Mouse (Mus musculus): ENCODE measurements around the gene Kng2. TPM values are rescaled to one million over a fixed set of nuclear protein-coding genes. Genes with fewer than 3 reads are reported as not detected.
"Not testable (repeated sequence)": the region's sequence is repeated elsewhere in the genome, so short reads cannot be mapped to it uniquely, and the experiment has no call there.

Gene Kng2
- total and polyA plus RNA-seq, 3 experiments: not detected

- TF ChIP-seq POLR2AphosphoS5 (IDR thresholded peaks at IDR 0.05; ENCODE audit: insufficient replicate concordance, low read depth, low read length) (no peak), TAL1 (conservative IDR thresholded peaks at IDR 0.05; ENCODE audit: low read depth, low read length) (no peak), GATA1 (IDR thresholded peaks at IDR 0.05; ENCODE audit: borderline replicate concordance, low read length) (no peak), GATA2 (IDR thresholded peaks at IDR 0.05; ENCODE audit: borderline replicate concordance, low read depth, low read length) (no peak), CTCF (IDR thresholded peaks at IDR 0.05; ENCODE audit: low read depth, low read length) (no peak)
- H3K27me3 ChIP-seq (ENCODE audit: insufficient read depth, low read length): no peaks in the 10 kb centered on the region; the same call in 1 of the 2 replicates
Observed at GRCm38 (mm10) chr16:23039281-23039680, 10.0 kb upstream of the Kng2 start.

GRCm38 (mm10) chr16:23037744-23038143 is 8.5 kb upstream of the Kng2 start:
- H3K36me3 ChIP-seq (replicated peaks): no peaks in the 10 kb centered on the region
- no peaks in the 10 kb centered on the region for H3K9me3 ChIP-seq (replicated peaks)
- DNase-seq (ENCODE audit: low spot score): no peak
- no peaks in the 10 kb centered on the region; the same call in 1 of the 2 replicates for H3K27me3 ChIP-seq (ENCODE audit: insufficient read depth, low read length)
- no peak overlapping the region for H3K4me3 ChIP-seq (ENCODE audit: low read depth, low read length)
- ATAC-seq (ENCODE audit: extremely low read depth, insufficient number of reproducible peaks, low FRiP score, poor library complexity, severe bottlenecking): no peak
- no peak for TF ChIP-seq TAL1 (conservative IDR thresholded peaks at IDR 0.05; ENCODE audit: low read depth, low read length)
- TF ChIP-seq GATA2 (IDR thresholded peaks at IDR 0.05; ENCODE audit: borderline replicate concordance, low read depth, low read length): no peak
- TF ChIP-seq CTCF (IDR thresholded peaks at IDR 0.05; ENCODE audit: low read depth, low read length): no peak
- no peak for TF ChIP-seq POLR2AphosphoS5 (IDR thresholded peaks at IDR 0.05; ENCODE audit: insufficient replicate concordance, low read depth, low read length)
- TF ChIP-seq GATA1 (IDR thresholded peaks at IDR 0.05; ENCODE audit: borderline replicate concordance, low read length): no peak
- H3K4me1 ChIP-seq (ENCODE audit: insufficient read depth, low read depth, low read length): no peaks in the 10 kb centered on the region

More at GRCm38 (mm10) chr16:23039281-23039680, 10.0 kb upstream of the Kng2 start:
- H3K9me3 ChIP-seq (replicated peaks): no peaks in the 10 kb centered on the region
- DNase-seq (ENCODE audit: low spot score): no peak
- ATAC-seq (ENCODE audit: extremely low read depth, insufficient number of reproducible peaks, low FRiP score, poor library complexity, severe bottlenecking): no peak
- no peaks in the 10 kb centered on the region for H3K4me1 ChIP-seq (ENCODE audit: insufficient read depth, low read depth, low read length)
- H3K36me3 ChIP-seq (replicated peaks): no peaks in the 10 kb centered on the region
- no peak overlapping the region for H3K4me3 ChIP-seq (ENCODE audit: low read depth, low read length)

- TF ChIP-seq GATA2 (IDR thresholded peaks at IDR 0.05; ENCODE audit: borderline replicate concordance, low read depth, low read length) (no peak), TAL1 (conservative IDR thresholded peaks at IDR 0.05; ENCODE audit: low read depth, low read length) (no peak)
- DNase-seq (ENCODE audit: low spot score) (no peak), ATAC-seq (ENCODE audit: extremely low read depth, insufficient number of reproducible peaks, low FRiP score, poor library complexity, severe bottlenecking) (no peak)
- no peaks in the 10 kb centered on the region for H3K4me1 ChIP-seq (ENCODE audit: insufficient read depth, low read depth, low read length)
- no peaks in the 10 kb centered on the region; the same call in 1 of the 2 replicates for H3K27me3 ChIP-seq (ENCODE audit: insufficient read depth, low read length)
- H3K4me3 ChIP-seq (ENCODE audit: low read depth, low read length): no peak overlapping the region
- H3K36me3 ChIP-seq (replicated peaks): no peaks in the 10 kb centered on the region
- no peaks in the 10 kb centered on the region for H3K9me3 ChIP-seq (replicated peaks)
Observed at GRCm38 (mm10) chr16:23033673-23034072, 4.4 kb upstream of the Kng2 start.

- Histone ChIP-seq H3K4me1 (ENCODE audit: insufficient read depth, low read depth, low read length) (no peaks in the 10 kb centered on the region), H3K27me3 (ENCODE audit: insufficient read depth, low read length) (peaks cover 2% of the 10 kb centered on the region; the same call in 1 of the 2 replicates), H3K36me3 (replicated peaks) (no peaks in the 10 kb centered on the region), H3K4me3 (ENCODE audit: low read depth, low read length) (no peak overlapping the region), H3K9me3 (replicated peaks) (no peaks in the 10 kb centered on the region)
- no peak for ATAC-seq (ENCODE audit: extremely low read depth, insufficient number of reproducible peaks, low FRiP score, poor library complexity, severe bottlenecking)
- no peak for DNase-seq (ENCODE audit: low spot score)
- TF ChIP-seq TAL1 (conservative IDR thresholded peaks at IDR 0.05; ENCODE audit: low read depth, low read length) (no peak), POLR2AphosphoS5 (IDR thresholded peaks at IDR 0.05; ENCODE audit: insufficient replicate concordance, low read depth, low read length) (no peak), GATA1 (IDR thresholded peaks at IDR 0.05; ENCODE audit: borderline replicate concordance, low read length) (no peak), GATA2 (IDR thresholded peaks at IDR 0.05; ENCODE audit: borderline replicate concordance, low read depth, low read length) (no peak), CTCF (IDR thresholded peaks at IDR 0.05; ENCODE audit: low read depth, low read length) (no peak)
Observed at GRCm38 (mm10) chr16:23030673-23031435, 1.6 kb upstream of the Kng2 start.

- H3K4me3 ChIP-seq (ENCODE audit: low read depth, low read length); H3K27me3 ChIP-seq (ENCODE audit: insufficient read depth, low read length); ATAC-seq (ENCODE audit: extremely low read depth, insufficient number of reproducible peaks, low FRiP score, poor library complexity, severe bottlenecking); DNase-seq (ENCODE audit: low spot score); H3K36me3 ChIP-seq (replicated peaks); H3K4me1 ChIP-seq (ENCODE audit: insufficient read depth, low read depth, low read length); H3K9me3 ChIP-seq (replicated peaks): not testable (repeated sequence)
Observed at GRCm38 (mm10) chr16:23027341-23027740, 1.9 kb downstream of the Kng2 start.

GRCm38 (mm10) chr16:23026582-23026981 is 2.7 kb downstream of the Kng2 start:
- no peak for DNase-seq (ENCODE audit: low spot score)
- Histone ChIP-seq H3K36me3 (replicated peaks) (no peaks in the 10 kb centered on the region), H3K4me3 (ENCODE audit: low read depth, low read length) (no peak overlapping the region), H3K4me1 (ENCODE audit: insufficient read depth, low read depth, low read length) (no peaks in the 10 kb centered on the region), H3K9me3 (replicated peaks) (no peaks in the 10 kb centered on the region), H3K27me3 (ENCODE audit: insufficient read depth, low read length) (peaks cover 9% of the 10 kb centered on the region; the same call in 1 of the 2 replicates)
- ATAC-seq (ENCODE audit: extremely low read depth, insufficient number of reproducible peaks, low FRiP score, poor library complexity, severe bottlenecking): no peak
- TF ChIP-seq CTCF (IDR thresholded peaks at IDR 0.05; ENCODE audit: low read depth, low read length) (no peak), GATA2 (IDR thresholded peaks at IDR 0.05; ENCODE audit: borderline replicate concordance, low read depth, low read length) (no peak), TAL1 (conservative IDR thresholded peaks at IDR 0.05; ENCODE audit: low read depth, low read length) (no peak), GATA1 (IDR thresholded peaks at IDR 0.05; ENCODE audit: borderline replicate concordance, low read length) (no peak), POLR2AphosphoS5 (IDR thresholded peaks at IDR 0.05; ENCODE audit: insufficient replicate concordance, low read depth, low read length) (no peak)

Data from G1E (cell line).